Mouse (Mus musculus) olfactory bulb, adult 2 months (tissue): ENCODE results near the gene Capn2.

Experiments used
- CTCF ChIP-seq: fragments of 200-500 bp; IDR thresholded peaks from 2 replicates; pipeline ENCODE4 v1.5.1; 2012; ENCODE audit warnings: low read depth, mild to moderate bottlenecking, low read length, moderate library complexity; ENCODE audit not compliant: insufficient read depth
- POLR2A ChIP-seq: fragments of 200-500 bp; IDR thresholded peaks from 2 replicates; pipeline ENCODE4 v1.6.1; 2012; ENCODE audit warnings: mild to moderate bottlenecking, low read depth, low read length, moderate library complexity; ENCODE audit not compliant: insufficient read depth

DNA sequence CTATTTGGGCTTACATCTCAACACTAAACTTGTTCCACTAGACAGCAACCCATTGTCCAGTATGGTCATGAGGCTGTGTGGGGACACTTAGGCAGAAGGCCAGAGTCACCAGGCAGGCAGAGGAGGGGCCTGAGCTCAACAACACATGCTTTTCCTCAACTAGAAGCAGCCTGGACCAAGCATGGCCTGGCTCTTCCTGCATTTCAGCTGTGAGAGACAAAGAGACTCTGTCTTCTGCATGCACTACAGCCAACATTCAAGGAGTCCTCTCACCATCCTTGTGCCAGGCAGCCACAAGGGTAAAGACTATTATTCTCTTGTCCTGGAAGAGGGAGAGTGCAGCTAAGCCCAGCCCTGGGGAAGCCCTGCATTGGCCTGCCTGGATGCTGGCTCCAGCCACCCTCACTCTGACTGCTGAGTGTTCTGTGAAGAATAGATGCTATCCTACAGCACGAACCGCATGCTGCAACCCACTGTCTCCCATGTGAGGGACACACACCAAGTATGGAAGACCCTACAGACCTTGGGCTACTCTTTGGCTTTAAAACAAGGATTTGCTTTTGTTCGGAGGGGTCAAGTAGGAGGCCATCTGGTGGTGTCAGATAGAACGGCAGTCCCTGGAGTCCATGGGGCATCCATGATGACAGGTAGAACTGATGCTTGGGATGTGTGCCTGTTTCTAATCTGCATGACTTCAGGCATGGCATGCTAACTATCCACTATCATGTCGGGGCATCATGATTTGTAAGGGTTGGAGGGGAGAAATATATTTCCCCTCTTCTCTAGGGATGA, 42.2 kb downstream of the Capn2 start:
- no peak for TF ChIP-seq POLR2A
- TF ChIP-seq CTCF, result no peak
